In genomic region chr11:68583225-68583624, GRCm38 (mm10) we compare ENCODE assay signal across 10 mouse cellular contexts. TPM values are rescaled to one million over a fixed set of nuclear protein-coding genes. Genes with fewer than 3 reads are reported as not detected.
DNase-seq lines count a peak whose midpoint lies in the region; ATAC-seq and TF ChIP-seq lines count a peak whose summit lies in the region.
"Had no signal": no experiment of that assay in that cellular context is flagged by ENCODE, and none has a peak within 500 bp of the region (broad histone marks: within the 10 kb centered on the region; RNA-seq: fewer than 3 reads in every experiment).

No protein-coding gene starts in this region.

- peak; percentile 40 for DNase-seq in embryonic facial prominence, embryonic 14.5 days (ENCODE audit: low spot score)
- no peak for DNase-seq in embryonic facial prominence, embryonic 10.5 days (ENCODE audit: low spot score)
- DNase-seq in brain, embryonic 14.5 days (ENCODE audit: low read depth): peak; percentile 89
- peak; percentile 54 for DNase-seq in layer of hippocampus, adult 11-12 months (ENCODE audit: low spot score)
- peak; percentile 60 for DNase-seq in left cerebral cortex, postnatal 4 days
- no peak for DNase-seq in heart, adult 8-10 months (ENCODE audit: low spot score)

- H3K36me3 ChIP-seq in embryonic facial prominence, embryonic 14.5 days (ENCODE audit: control insufficient read depth, insufficient read depth, low read length): no peaks in the 10 kb centered on the region
- no peaks in the 10 kb centered on the region for H3K36me3 ChIP-seq in embryonic facial prominence, embryonic 10.5 days (replicated peaks)
- no peaks in the 10 kb centered on the region for H3K36me3 ChIP-seq in kidney, embryonic 16.5 days (ENCODE audit: insufficient read depth, low read length)
- H3K36me3 ChIP-seq: neural tube, embryonic 12.5 days had no signal

- TF ChIP-seq CTCF in brain, embryonic 14.5 days (IDR thresholded peaks at IDR 0.05; ENCODE audit: borderline replicate concordance, extremely low read depth, insufficient read depth, insufficient read length): no peak

- intact Hi-C loops in left cerebral cortex, postnatal 4 days (cut with DNase I): loop anchor here (5.0 kb wide), 1 partner anchor 109 kb away; the partner anchor contains the start of gene Myh10

- no peak overlapping the region for H3K4me2 ChIP-seq in embryonic facial prominence, embryonic 14.5 days (ENCODE audit: low read depth, low read length)
- H3K4me2 ChIP-seq in kidney, embryonic 16.5 days (replicated peaks; ENCODE audit: low read depth, low read length): no peak overlapping the region
- H3K4me2 ChIP-seq: neural tube, embryonic 12.5 days had no signal

- no peak overlapping the region for H3K4me3 ChIP-seq in embryonic facial prominence, embryonic 14.5 days (ENCODE audit: low read depth, low read length)
- no peak overlapping the region for H3K4me3 ChIP-seq in embryonic facial prominence, embryonic 10.5 days
- H3K4me3 ChIP-seq in kidney, embryonic 16.5 days (ENCODE audit: low read length): no peak overlapping the region
- H3K4me3 ChIP-seq: neural tube, embryonic 12.5 days had no signal

- peaks cover 15% of the 10 kb centered on the region for H3K4me1 ChIP-seq in embryonic facial prominence, embryonic 14.5 days (ENCODE audit: control insufficient read depth, insufficient read depth, low read length)
- peaks cover 30% of the 10 kb centered on the region for H3K4me1 ChIP-seq in embryonic facial prominence, embryonic 10.5 days
- no peaks in the 10 kb centered on the region for H3K4me1 ChIP-seq in kidney, embryonic 16.5 days (ENCODE audit: insufficient read depth, low read length)

- 74% methylated on average over 13 of the region's 13 CpGs for WGBS in embryonic facial prominence, embryonic 14.5 days
- 92% methylated on average over 13 of the region's 13 CpGs for WGBS in embryonic facial prominence, embryonic 10.5 days
- WGBS in kidney, embryonic 16.5 days: 81% methylated on average over 13 of the region's 13 CpGs

- no peak overlapping the region for H3K27ac ChIP-seq in embryonic facial prominence, embryonic 14.5 days (replicated peaks; ENCODE audit: low read depth, low read length)
- H3K27ac ChIP-seq in embryonic facial prominence, embryonic 10.5 days (replicated peaks): no peak overlapping the region
- no peak overlapping the region for H3K27ac ChIP-seq in kidney, embryonic 16.5 days (ENCODE audit: low read length)
- H3K27ac ChIP-seq: neural tube, embryonic 12.5 days had no signal

- no peaks in the 10 kb centered on the region for H3K9me3 ChIP-seq in embryonic facial prominence, embryonic 14.5 days (ENCODE audit: control insufficient read depth, low read length)
- no peaks in the 10 kb centered on the region for H3K9me3 ChIP-seq in embryonic facial prominence, embryonic 10.5 days
- no peaks in the 10 kb centered on the region for H3K9me3 ChIP-seq in kidney, embryonic 16.5 days (ENCODE audit: low read length)
- H3K9me3 ChIP-seq: neural tube, embryonic 12.5 days had no signal

- no peak for TF ChIP-seq POLR2A in brain, embryonic 14.5 days (IDR thresholded peaks at IDR 0.05; ENCODE audit: borderline replicate concordance, extremely low read depth, insufficient read depth, insufficient read length, poor library complexity, severe bottlenecking)

- ATAC-seq in embryonic facial prominence, embryonic 14.5 days (ENCODE audit: low read depth): no peak
- no peak for ATAC-seq in kidney, embryonic 16.5 days (ENCODE audit: low FRiP score, low TSS enrichment)
- ATAC-seq in activated CD4-positive, CD25-positive, alpha-beta regulatory T cell, adult 4 months: no peak

- H3K27me3 ChIP-seq in embryonic facial prominence, embryonic 14.5 days (replicated peaks; ENCODE audit: control insufficient read depth, insufficient read depth, low read length): no peaks in the 10 kb centered on the region
- H3K27me3 ChIP-seq in embryonic facial prominence, embryonic 10.5 days (replicated peaks; ENCODE audit: low read depth, poor library complexity, severe bottlenecking): no peaks in the 10 kb centered on the region
- no peaks in the 10 kb centered on the region for H3K27me3 ChIP-seq in kidney, embryonic 16.5 days (ENCODE audit: insufficient read depth, low read length)
- H3K27me3 ChIP-seq: neural tube, embryonic 12.5 days had no signal

- no peak overlapping the region for H3K9ac ChIP-seq in embryonic facial prominence, embryonic 14.5 days (ENCODE audit: low read depth, low read length)
- no peak overlapping the region for H3K9ac ChIP-seq in kidney, embryonic 16.5 days (replicated peaks; ENCODE audit: low read length)
- H3K9ac ChIP-seq: neural tube, embryonic 12.5 days had no signal

RNA-seq across cellular contexts. Expression of gene Ccdc42, which starts 3.6 kb away (rescaled TPM):
- 0.28 and 0.64 TPM in 2 replicates for polyA plus RNA-seq in embryonic facial prominence, embryonic 14.5 days (2014; fragmentation: Nextera tagmentation; extraction: Ambion mirVana)
- polyA plus RNA-seq in embryonic facial prominence, embryonic 10.5 days (2016; fragmentation: Nextera tagmentation; extraction: Ambion mirVana): 0.55 and 0.68 TPM in 2 replicates
- 0.21 and 0.37 TPM in 2 replicates for polyA plus RNA-seq in brain, embryonic 14.5 days (2012; rRNA removed)
- total RNA-seq in left cerebral cortex, postnatal 4 days (2021): under 1 TPM in 1 of 2 experiments, not detected in 1; 0.52 TPM
- polyA plus RNA-seq in kidney, embryonic 16.5 days (2015; fragmentation: Nextera tagmentation; extraction: Ambion mirVana): 3.3 and 3.5 TPM in 2 replicates
- not detected for total RNA-seq in heart, adult 8-10 months (2022)
- not detected for polyA plus RNA-seq in activated CD4-positive, CD25-positive, alpha-beta regulatory T cell, adult 4 months (2017; shearing (Covaris generic))
- polyA plus RNA-seq: liver, embryonic 16.5 days had no signal

RNA-seq across cellular contexts. Expression of gene Mfsd6l, which starts 27.2 kb away (rescaled TPM):
- polyA plus RNA-seq in embryonic facial prominence, embryonic 14.5 days (2014; fragmentation: Nextera tagmentation; extraction: Ambion mirVana): 0.92 and 0.93 TPM in 2 replicates
- 0.39 and 0.50 TPM in 2 replicates for polyA plus RNA-seq in embryonic facial prominence, embryonic 10.5 days (2016; fragmentation: Nextera tagmentation; extraction: Ambion mirVana)
- 0.06 and 0.10 TPM in 2 replicates for polyA plus RNA-seq in brain, embryonic 14.5 days (2012; rRNA removed)
- total RNA-seq in left cerebral cortex, postnatal 4 days (2021): under 1 TPM in 1 of 2 experiments, not detected in 1; 0.16 TPM
- polyA plus RNA-seq in kidney, embryonic 16.5 days (2015; fragmentation: Nextera tagmentation; extraction: Ambion mirVana): 2.6 and 2.9 TPM in 2 replicates
- total RNA-seq in heart, adult 8-10 months (2022): under 1 TPM in 3 of 4 experiments, not detected in 1; 0.11 to 0.25 (median 0.16) TPM
- polyA plus RNA-seq in activated CD4-positive, CD25-positive, alpha-beta regulatory T cell, adult 4 months (2017; shearing (Covaris generic)): not detected
- polyA plus RNA-seq: neural tube, embryonic 12.5 days had no signal

Comparison
In these comparisons a context has a peak if more than half of its experiments do, and no peak if none do; other contexts are left out.
1. DNase-seq: peak in embryonic facial prominence, embryonic 14.5 days (single experiment), brain, embryonic 14.5 days (single experiment), layer of hippocampus, adult 11-12 months (single experiment) and left cerebral cortex, postnatal 4 days (single experiment); none in embryonic facial prominence, embryonic 10.5 days (single experiment) and heart, adult 8-10 months (single experiment).